Mouse (Mus musculus): ENCODE data around the gene Pkd1l2.

DNA sequence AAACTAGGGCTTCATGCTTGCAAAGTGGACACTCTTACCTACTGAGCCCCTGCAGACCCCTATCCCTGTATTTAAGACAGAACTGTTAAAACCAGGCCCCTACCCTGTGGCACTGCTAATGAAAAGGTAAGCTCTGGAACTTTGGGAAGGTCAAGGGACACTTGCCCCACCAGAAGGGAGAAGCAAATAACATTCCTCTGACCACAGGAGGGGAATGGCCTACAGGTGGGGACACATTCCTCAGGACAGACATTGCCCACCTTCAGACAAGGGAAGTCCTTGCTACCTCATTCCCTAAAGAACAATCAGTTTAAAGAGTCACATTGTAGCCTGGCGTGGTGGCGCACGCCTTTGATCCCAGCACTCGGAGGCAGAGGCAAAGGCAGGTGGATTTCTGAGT is 64.4 kb downstream of the Pkd1l2 start:
- no peak for TF ChIP-seq POLR2A (IDR thresholded peaks at IDR 0.05; ENCODE audit: low read depth, low read length)
- TF ChIP-seq CTCF (IDR thresholded peaks at IDR 0.05; ENCODE audit: borderline replicate concordance, insufficient read depth, low read length) = no peak
